Mouse (Mus musculus) adrenal gland, adult 18-20 months (tissue): ENCODE measurements around the gene Ppp1r9a. TPM values are rescaled to one million over a fixed set of nuclear protein-coding genes. Genes with fewer than 3 reads are reported as not detected.

Source experiments
- DNase-seq, 2 experiments: peaks; one replicate each; pipeline ENCODE4 v3.0.0; 2021 to 2022; ENCODE audit warnings: low spot score in 2 of 2
- total RNA-seq, 2 experiments: library from RNA; stranded (reverse); gene quantifications; 1 replicate in 1 of 2; 2 replicates in 1 of 2; pipeline ENCODE4 v1.2.3; 2021

The Ppp1r9a gene
- total RNA-seq, 2 experiments from 2014 or later = 34.7 to 41.8 TPM

GRCm38 (mm10) chr6:5188036-5188435 is 285.3 kb downstream of the Ppp1r9a start:
- DNase-seq = no peak

- no peak for DNase-seq
These were observed 286.2 kb downstream of the Ppp1r9a start for GRCm38 (mm10) chr6:5188938-5189337.

- DNase-seq = peak; percentile 39 to 56
These were observed 286.8 kb downstream of the Ppp1r9a start for GRCm38 (mm10) chr6:5189507-5189906.

GRCm38 (mm10) chr6:5190761-5191160 is 288.0 kb downstream of the Ppp1r9a start:
- DNase-seq = no peak

- no peak for DNase-seq
These were observed 291.0 kb downstream of the Ppp1r9a start, which contains the start of gene Pon1 for GRCm38 (mm10) chr6:5193693-5194092. TSS of gene Pon1 (minus strand) at chr6:5193946.

- DNase-seq = no peak
These were observed 295.9 kb downstream of the Ppp1r9a start for GRCm38 (mm10) chr6:5198590-5198989.

- no peak for DNase-seq
These were observed 296.7 kb downstream of the Ppp1r9a start for GRCm38 (mm10) chr6:5199376-5199905.

GRCm38 (mm10) chr6:5199916-5200315 is 297.2 kb downstream of the Ppp1r9a start:
- no peak for DNase-seq

GRCm38 (mm10) chr6:5207817-5208216 is 305.1 kb downstream of the Ppp1r9a start:
- no peak for DNase-seq

Other genes with a start within 250 kb of the Ppp1r9a start
- 10 to 100 TPM; 70.9 to 72.3 TPM for gene Sgce, start 155.7 kb upstream of the Ppp1r9a start, total RNA-seq
- gene Peg10, start 155.6 kb upstream of the Ppp1r9a start, total RNA-seq = 100 to 1,000 TPM; 324 to 506 TPM